Mouse (Mus musculus) forebrain, embryonic 10.5 days (tissue): ENCODE results near the gene Magix. TPM values are rescaled to one million over a fixed set of nuclear protein-coding genes. Genes with fewer than 3 reads are reported as not detected.
A peak's percentile ranks its signal among the peaks of the same experiment; 100 is the strongest.

Source experiments
- DNase-seq: peaks from one replicate; pipeline ENCODE4 v3.0.0-alpha.2; 2017; ENCODE audit warnings: low spot score; ENCODE audit errors: extremely low spot score
- H3K27ac ChIP-seq: fragments of 300-500 bp; sonication (generic); 2 replicates; pipeline ENCODE4 v1.5.1; 2016; ENCODE audit warnings: mild to moderate bottlenecking
- H3K27me3 ChIP-seq: fragments of 300-500 bp; sonication (generic); 2 replicates; pipeline ENCODE4 v1.6.1; 2016; ENCODE audit warnings: mild to moderate bottlenecking; ENCODE audit not compliant: poor library complexity, severe bottlenecking
- H3K36me3 ChIP-seq: fragments of 300-500 bp; sonication (generic); replicated peaks from 2 replicates; pipeline ENCODE4 v1.6.1; 2016; ENCODE audit warnings: mild to moderate bottlenecking, moderate library complexity
- H3K4me1 ChIP-seq: fragments of 300-500 bp; sonication (generic); 2 replicates; pipeline ENCODE4 v1.6.1; 2016
- H3K4me3 ChIP-seq: fragments of 300-500 bp; sonication (generic); 2 replicates; pipeline ENCODE4 v1.5.1; 2016; ENCODE audit warnings: mild to moderate bottlenecking, moderate library complexity
- H3K9me3 ChIP-seq: fragments of 300-500 bp; sonication (generic); 2 replicates; pipeline ENCODE4 v1.6.1; 2016; ENCODE audit warnings: mild to moderate bottlenecking, moderate library complexity
- WGBS: fragments of 180-500 bp; shearing (Covaris S2); methylation state at CpG from one replicate; pipeline ENCODE4 v1.1.7; 2016; 5-methylcytosine and 5-hydroxymethylcytosine counted together
- polyA plus RNA-seq: library from polyadenylated mRNA; unstranded; fragments of >200 nt; fragmentation: Nextera tagmentation; extraction: Ambion mirVana; gene quantifications from 2 replicates; pipeline ENCODE4 v1.2.1, GENCODE M21; 2016

Magix gene
- polyA plus RNA-seq, 1 experiment from 2014 or later = 0.10 TPM

GRCm38 (mm10) chrX:7696954-7697381 lies 15.9 kb upstream of the Magix start, which contains the start of gene Gpkow:
TSS of gene Gpkow (plus strand) at chrX:7697131.
- Histone ChIP-seq H3K9me3 (no peaks in the 10 kb centered on the region), H3K4me1 (0 out of 2 replicates have a peak, but pooled peaks cover 4% of the 10 kb centered on the region), H3K27ac (peak within 1 kb of the TSS; percentile 84), H3K4me3 (peak within 1 kb of the TSS; percentile 65), H3K36me3 (peaks cover 36% of the 10 kb centered on the region), H3K27me3 (no peaks in the 10 kb centered on the region)
- DNase-seq = peak; percentile 78
- WGBS = 9% methylated on average over 33 of the region's 33 CpGs

- 0 out of 2 replicates have a peak, but pooled peaks cover 4% of the 10 kb centered on the region for H3K4me1 ChIP-seq
- no peaks in the 10 kb centered on the region for H3K9me3 ChIP-seq
- no peak for DNase-seq
- peak overlapping the region; percentile 65 for H3K4me3 ChIP-seq
- no peaks in the 10 kb centered on the region for H3K27me3 ChIP-seq
- peaks cover 31% of the 10 kb centered on the region for H3K36me3 ChIP-seq
- no peak overlapping the region for H3K27ac ChIP-seq
- WGBS = 48% methylated on average over 6 of the region's 6 CpGs
These were observed 15.5 kb upstream of the Magix start for GRCm38 (mm10) chrX:7696520-7696919.

GRCm38 (mm10) chrX:7692862-7693261 lies 11.8 kb upstream of the Magix start:
- Histone ChIP-seq H3K9me3 (no peaks in the 10 kb centered on the region), H3K4me1 (no peaks in the 10 kb centered on the region), H3K27me3 (no peaks in the 10 kb centered on the region), H3K36me3 (no peaks in the 10 kb centered on the region), H3K4me3 (no peak overlapping the region), H3K27ac (no peak overlapping the region)
- WGBS = 43% methylated on average over 4 of the region's 4 CpGs
- no peak for DNase-seq

- Histone ChIP-seq H3K27ac (no peak overlapping the region), H3K36me3 (no peaks in the 10 kb centered on the region), H3K9me3 (no peaks in the 10 kb centered on the region), H3K27me3 (no peaks in the 10 kb centered on the region), H3K4me1 (no peaks in the 10 kb centered on the region), H3K4me3 (no peak overlapping the region)
- 71% methylated on average over 3 of the region's 3 CpGs for WGBS
- no peak for DNase-seq
These were observed 9.4 kb upstream of the Magix start for GRCm38 (mm10) chrX:7690486-7690885.

- Histone ChIP-seq H3K36me3 (no peaks in the 10 kb centered on the region), H3K4me1 (no peaks in the 10 kb centered on the region), H3K27ac (no peak overlapping the region), H3K4me3 (no peak overlapping the region), H3K27me3 (no peaks in the 10 kb centered on the region), H3K9me3 (no peaks in the 10 kb centered on the region)
- no peak for DNase-seq
- WGBS = 93% methylated on average over 2 of the region's 2 CpGs
These were observed 7.3 kb upstream of the Magix start for GRCm38 (mm10) chrX:7688321-7688720.

- Histone ChIP-seq H3K9me3 (no peaks in the 10 kb centered on the region; the same call in 1 of the 2 replicates), H3K36me3 (no peaks in the 10 kb centered on the region), H3K4me1 (no peaks in the 10 kb centered on the region), H3K4me3 (peak overlapping the region; percentile 46), H3K27me3 (peaks cover 12% of the 10 kb centered on the region), H3K27ac (0 out of 2 replicates have a peak overlapping the region, but pooled peaks have one; percentile 35)
- WGBS = 25% methylated on average over 12 of the region's 12 CpGs
- DNase-seq = no peak
These were observed 1.0 kb downstream of the Magix start for GRCm38 (mm10) chrX:7680057-7680412.

GRCm38 (mm10) chrX:7679405-7680056 lies 1.5 kb downstream of the Magix start:
- H3K4me1 ChIP-seq = peaks cover 4% of the 10 kb centered on the region
- H3K4me3 ChIP-seq = peak overlapping the region; percentile 46
- 0 out of 2 replicates have a peak overlapping the region, but pooled peaks have one; percentile 35 for H3K27ac ChIP-seq
- peak; percentile 84 for DNase-seq
- no peaks in the 10 kb centered on the region for H3K36me3 ChIP-seq
- H3K27me3 ChIP-seq = peaks cover 12% of the 10 kb centered on the region
- 19% methylated on average over 27 of the region's 27 CpGs for WGBS
- H3K9me3 ChIP-seq = no peaks in the 10 kb centered on the region; the same call in 1 of the 2 replicates

- Histone ChIP-seq H3K9me3 (no peaks in the 10 kb centered on the region; the same call in 1 of the 2 replicates), H3K27me3 (peaks cover 15% of the 10 kb centered on the region), H3K27ac (no peak overlapping the region), H3K4me3 (no peak overlapping the region), H3K4me1 (peaks cover 7% of the 10 kb centered on the region), H3K36me3 (no peaks in the 10 kb centered on the region)
- DNase-seq = no peak
- 43% methylated on average over 3 of the region's 3 CpGs for WGBS
These were observed 2.1 kb downstream of the Magix start for GRCm38 (mm10) chrX:7678986-7679385.

- Histone ChIP-seq H3K27me3 (peaks cover 12% of the 10 kb centered on the region), H3K36me3 (no peaks in the 10 kb centered on the region), H3K4me1 (peaks cover 16% of the 10 kb centered on the region), H3K4me3 (peak overlapping the region; percentile 34), H3K27ac (peak overlapping the region; percentile 44; the same call in 1 of the 2 replicates), H3K9me3 (no peaks in the 10 kb centered on the region; the same call in 1 of the 2 replicates)
- WGBS = 29% methylated on average over 10 of the region's 10 CpGs
- no peak for DNase-seq
These were observed 6.1 kb downstream of the Magix start for GRCm38 (mm10) chrX:7675001-7675380.

- whole genome bisulfite sequencing = 26% methylated on average over 28 of the region's 28 CpGs
- peak overlapping the region; percentile 44; the same call in 1 of the 2 replicates for H3K27ac ChIP-seq
- DNase-seq = no peak
These were observed 6.6 kb downstream of the Magix start for GRCm38 (mm10) chrX:7674284-7675000.

GRCm38 (mm10) chrX:7673578-7674281 lies 7.3 kb downstream of the Magix start:
- no peak overlapping the region for H3K27ac ChIP-seq
- peaks cover 12% of the 10 kb centered on the region for H3K27me3 ChIP-seq
- WGBS = 33% methylated on average over 12 of the region's 12 CpGs
- no peak overlapping the region; the same call in 1 of the 2 replicates for H3K4me3 ChIP-seq
- no peaks in the 10 kb centered on the region; the same call in 1 of the 2 replicates for H3K9me3 ChIP-seq
- peaks cover 16% of the 10 kb centered on the region for H3K4me1 ChIP-seq
- peaks cover 6% of the 10 kb centered on the region for H3K36me3 ChIP-seq
- no peak for DNase-seq

More at GRCm38 (mm10) chrX:7674284-7675000, 6.6 kb downstream of the Magix start:
- Histone ChIP-seq H3K4me3 (peak overlapping the region; percentile 34), H3K4me1 (peaks cover 16% of the 10 kb centered on the region), H3K9me3 (no peaks in the 10 kb centered on the region; the same call in 1 of the 2 replicates), H3K36me3 (no peaks in the 10 kb centered on the region), H3K27me3 (peaks cover 12% of the 10 kb centered on the region)

- H3K4me1 ChIP-seq = peaks cover 16% of the 10 kb centered on the region
- 61% methylated on average over 6 of the region's 6 CpGs for WGBS
- DNase-seq = no peak
These were observed 8.3 kb downstream of the Magix start for GRCm38 (mm10) chrX:7672739-7673138.

More at GRCm38 (mm10) chrX:7672739-7673138, 8.3 kb downstream of the Magix start:
- Histone ChIP-seq H3K27ac (no peak overlapping the region), H3K36me3 (peaks cover 8% of the 10 kb centered on the region), H3K27me3 (peaks cover 12% of the 10 kb centered on the region), H3K9me3 (no peaks in the 10 kb centered on the region; the same call in 1 of the 2 replicates), H3K4me3 (no peak overlapping the region)
